Mouse (Mus musculus): ENCODE results near the gene Zbtb12. TPM values are rescaled to one million over a fixed set of nuclear protein-coding genes. Genes with fewer than 3 reads are reported as not detected.

Gene Zbtb12
- total RNA-seq, 2 experiments from 2014 or later = 7.4 to 7.7 TPM

- DNase-seq = no peak
Observed at GRCm38 (mm10) chr17:34902895-34903294, 23.6 kb downstream of the Zbtb12 start.

- no peak for DNase-seq
Observed at GRCm38 (mm10) chr17:34910982-34911381, 31.7 kb downstream of the Zbtb12 start.

GRCm38 (mm10) chr17:34911945-34912351 is 32.7 kb downstream of the Zbtb12 start:
- peak; percentile 68 to 85 for DNase-seq

- no peak for DNase-seq
Observed at GRCm38 (mm10) chr17:34913930-34914665, 34.8 kb downstream of the Zbtb12 start, which contains the start of gene Slc44a4. Gene Slc44a4 (plus strand): TSS chr17:34914466.

- no peak for DNase-seq
Observed at GRCm38 (mm10) chr17:34915410-34915831, 36.1 kb downstream of the Zbtb12 start.

- DNase-seq = no peak
Observed at GRCm38 (mm10) chr17:34916316-34916715, 37.0 kb downstream of the Zbtb12 start.

- DNase-seq = no peak
Observed at GRCm38 (mm10) chr17:34917188-34917587, 37.9 kb downstream of the Zbtb12 start.

- DNase-seq = no peak
Observed at GRCm38 (mm10) chr17:34922939-34923338, 43.7 kb downstream of the Zbtb12 start.

GRCm38 (mm10) chr17:34924258-34924657 is 45.0 kb downstream of the Zbtb12 start:
- no peak for DNase-seq

- no peak for DNase-seq
Observed at GRCm38 (mm10) chr17:34927306-34928019, 48.2 kb downstream of the Zbtb12 start.

- DNase-seq = no peak
Observed at GRCm38 (mm10) chr17:34928841-34929240, 49.6 kb downstream of the Zbtb12 start.

- DNase-seq = peak; percentile 99
Observed at GRCm38 (mm10) chr17:34931061-34931734, 51.9 kb downstream of the Zbtb12 start, which contains the start of gene Neu1. Gene Neu1 (plus strand): TSS chr17:34931253.

- peak in 1 of 2 experiments; percentile 44 for DNase-seq
Observed at GRCm38 (mm10) chr17:34931735-34932098, 52.4 kb downstream of the Zbtb12 start.

GRCm38 (mm10) chr17:34932287-34932686 is 53.0 kb downstream of the Zbtb12 start:
- DNase-seq = no peak

GRCm38 (mm10) chr17:34934031-34934430 is 54.7 kb downstream of the Zbtb12 start:
- DNase-seq = no peak

GRCm38 (mm10) chr17:34934830-34935229 is 55.5 kb downstream of the Zbtb12 start:
- DNase-seq = peak in 1 of 2 experiments; percentile 53

- no peak for DNase-seq
Observed at GRCm38 (mm10) chr17:34937960-34938505, 58.8 kb downstream of the Zbtb12 start.

GRCm38 (mm10) chr17:34941344-34942041 is 62.2 kb downstream of the Zbtb12 start:
- DNase-seq = peak; percentile 38 to 62

GRCm38 (mm10) chr17:34943128-34943815 is 64.0 kb downstream of the Zbtb12 start:
- DNase-seq = no peak

- DNase-seq = no peak
Observed at GRCm38 (mm10) chr17:34944362-34944761, 65.1 kb downstream of the Zbtb12 start.

All from heart, adult 18-20 months (tissue).